Mouse (Mus musculus): ENCODE results near the gene Cdipt.
A peak's percentile ranks its signal among the peaks of the same experiment; 100 is the strongest.

Gene Cdipt

DNA sequence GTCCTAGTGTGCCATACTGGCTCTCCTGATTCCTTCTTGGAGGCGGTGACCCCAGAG, at the start of gene Cdipt:
Gene Cdipt, plus strand, starts transcription at position 22 of the 57 bp plus-strand sequence.
- no peak for DNase-seq (ENCODE audit: low read depth)

DNA sequence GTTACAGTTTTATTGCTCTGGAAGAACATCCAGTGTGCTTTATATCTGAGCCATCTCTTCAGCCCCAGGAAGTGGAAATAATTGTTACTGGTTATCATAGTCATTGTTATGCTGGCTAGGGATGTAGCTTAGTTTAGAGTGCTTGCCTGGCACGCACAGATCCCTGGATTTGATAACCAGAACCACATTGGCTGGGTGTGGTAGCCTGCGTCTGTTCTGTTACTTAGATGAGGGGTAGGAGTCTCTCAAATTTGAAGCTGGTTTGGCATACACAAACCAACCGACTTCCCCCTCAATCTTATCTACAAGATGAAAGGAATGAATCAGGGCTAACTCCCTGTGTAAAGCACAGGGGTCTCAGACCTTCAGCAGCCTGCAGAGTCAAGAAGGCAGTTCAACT, 49.4 kb upstream of the Cdipt start:
- peak; percentile 38 for DNase-seq (ENCODE audit: low read depth)

DNA sequence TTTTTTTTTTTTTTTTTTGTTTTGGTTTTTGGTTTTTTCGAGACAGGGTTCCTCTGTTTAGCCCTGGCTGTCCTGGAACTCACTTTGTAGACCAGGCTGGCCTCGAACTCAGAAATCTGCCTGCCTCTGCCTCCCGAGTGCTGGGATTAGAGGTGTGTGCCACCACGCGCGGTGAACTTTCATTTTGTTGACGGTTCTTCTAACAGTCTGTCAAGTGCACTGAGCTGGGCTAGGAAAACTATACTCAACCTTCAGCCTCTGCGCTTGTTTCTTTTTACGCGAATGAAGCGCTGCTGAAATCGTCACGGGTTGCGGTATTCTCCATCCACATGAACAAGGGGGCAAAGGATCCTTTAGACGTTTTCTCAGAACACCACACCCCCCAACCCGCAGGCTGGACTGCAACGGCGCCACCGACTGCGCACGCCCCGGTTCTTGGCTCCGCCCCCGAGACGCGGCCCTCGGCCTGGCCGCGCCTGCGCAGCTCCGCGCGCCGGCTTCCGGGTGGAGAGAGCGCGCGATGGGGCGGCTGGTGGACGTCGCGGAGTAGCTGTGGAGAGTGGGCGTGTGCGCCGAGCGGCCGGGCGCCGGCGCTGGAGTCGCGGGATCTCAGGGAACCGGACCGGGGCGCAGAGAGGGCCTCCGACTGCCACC, 47.2 kb upstream of the Cdipt start, which contains the start of gene Kctd13:
Gene Kctd13, plus strand, starts transcription at position 496 of the 654 bp plus-strand sequence.
- peak; percentile 96 for DNase-seq (ENCODE audit: low read depth)

DNA sequence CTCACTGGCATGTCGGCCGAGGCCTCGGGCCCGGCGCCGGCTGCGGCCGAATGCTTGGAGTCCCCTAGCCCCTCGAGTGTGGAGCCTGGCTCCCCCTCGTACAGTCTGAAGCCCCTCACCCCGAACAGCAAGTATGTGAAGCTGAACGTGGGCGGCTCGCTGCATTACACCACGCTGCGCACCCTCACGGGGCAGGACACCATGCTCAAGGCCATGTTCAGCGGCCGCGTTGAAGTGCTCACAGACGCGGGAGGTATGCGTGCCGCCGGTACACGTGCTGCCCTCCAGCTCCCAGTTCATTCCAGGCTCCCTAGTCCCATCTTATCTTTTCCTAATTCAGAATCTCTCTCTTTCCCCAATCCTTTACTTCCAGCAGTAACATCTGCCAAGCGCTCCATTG, 46.7 kb upstream of the Cdipt start:
- DNase-seq (ENCODE audit: low read depth) = no peak

DNA sequence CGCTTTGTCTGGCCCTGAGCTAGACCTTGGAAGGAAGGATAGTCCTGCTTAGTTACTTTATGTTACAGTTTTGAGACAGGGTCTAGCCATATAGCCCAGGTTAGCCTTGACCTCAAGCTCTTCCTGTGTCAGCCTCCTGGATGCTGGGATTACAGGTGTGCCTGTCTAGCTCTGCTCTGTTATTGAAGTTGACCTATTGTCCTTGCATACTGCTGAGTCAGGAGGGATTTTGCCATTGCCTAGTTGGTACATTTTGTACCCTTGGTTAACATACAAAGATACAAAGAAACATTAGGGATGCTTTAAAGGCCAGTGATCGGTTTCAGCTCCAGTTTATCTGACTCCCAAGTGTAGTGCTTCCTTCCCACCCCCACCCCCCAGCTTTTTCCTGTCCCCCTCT, 43.1 kb upstream of the Cdipt start:
- DNase-seq (ENCODE audit: low read depth) = no peak

DNA sequence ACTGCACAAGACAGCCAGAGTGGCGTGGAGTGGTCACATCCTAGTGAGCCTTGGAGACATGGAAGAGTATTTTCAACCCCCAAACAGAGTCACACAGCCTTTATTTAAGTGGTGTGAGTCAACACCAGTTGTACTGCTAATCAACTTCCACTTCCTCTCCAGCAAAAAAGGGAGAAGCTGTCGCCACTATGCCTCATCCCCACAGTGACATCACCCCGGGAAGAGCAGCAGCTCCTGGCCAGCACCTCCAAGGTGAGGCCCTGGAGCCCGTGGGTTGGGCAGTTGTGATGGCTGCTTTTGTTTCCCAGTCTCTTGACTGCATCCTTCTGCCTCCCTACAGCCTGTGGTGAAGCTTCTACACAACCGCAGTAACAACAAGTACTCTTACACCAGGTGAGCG, 34.5 kb upstream of the Cdipt start:
- no peak for DNase-seq (ENCODE audit: low read depth)

DNA sequence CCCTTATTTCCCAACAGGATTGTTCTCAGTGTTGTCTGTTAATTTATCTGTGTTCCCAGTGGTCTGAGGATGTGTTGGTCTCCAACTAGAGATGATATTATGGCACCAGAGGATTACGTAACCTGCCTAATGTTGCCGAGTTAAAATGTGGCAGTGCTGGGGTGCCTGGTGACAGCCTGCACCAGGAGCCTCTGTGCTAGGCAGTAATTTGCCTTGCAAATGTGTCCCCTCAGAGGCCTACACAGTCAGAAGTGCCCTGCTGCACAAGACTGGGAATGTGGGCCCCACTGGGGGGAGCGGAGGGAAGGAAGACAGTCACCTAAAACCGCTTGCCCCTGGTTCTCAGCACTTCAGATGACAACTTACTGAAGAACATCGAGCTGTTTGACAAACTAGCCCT, 33.9 kb upstream of the Cdipt start:
- no peak for DNase-seq (ENCODE audit: low read depth)

DNA sequence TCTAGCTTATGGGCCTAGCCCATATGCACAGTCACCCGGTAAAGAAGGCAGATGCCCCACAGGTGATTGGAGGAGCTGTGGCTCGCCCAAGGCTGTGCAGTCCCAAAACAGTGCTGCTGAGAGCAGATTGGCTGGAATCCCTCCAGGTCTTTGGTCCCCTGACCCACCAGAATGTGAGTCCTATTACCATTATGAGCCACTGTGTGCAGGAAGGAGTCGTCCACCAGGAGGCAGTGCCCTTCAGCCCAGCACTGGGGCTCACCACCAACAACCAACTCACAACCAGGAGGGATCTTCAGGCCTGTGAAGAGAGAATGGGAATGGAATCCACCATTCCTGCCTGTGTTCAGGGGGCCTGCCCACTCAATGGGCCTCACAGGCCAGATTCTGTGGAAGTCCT, 29.2 kb upstream of the Cdipt start:
- DNase-seq (ENCODE audit: low read depth) = peak; percentile 67

DNA sequence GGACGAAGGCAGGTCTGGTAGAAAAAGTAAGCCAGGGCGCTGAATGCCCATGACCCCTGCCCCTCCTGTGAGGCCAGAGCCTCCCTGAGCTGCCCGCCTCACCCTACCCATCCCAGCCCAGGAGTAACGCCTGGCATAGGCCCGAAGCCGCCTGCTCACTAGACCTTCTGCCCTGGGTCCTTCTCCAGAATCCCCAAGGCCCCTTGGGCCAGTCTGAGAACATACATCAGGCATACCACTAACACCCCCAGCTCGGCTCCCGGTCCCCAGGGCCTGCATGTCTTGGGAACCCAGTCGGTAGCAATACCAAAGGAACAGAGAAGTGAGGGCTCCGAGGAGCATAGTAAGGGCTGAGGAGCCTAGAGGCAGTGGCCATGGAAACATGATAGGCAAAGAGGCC, 27.1 kb upstream of the Cdipt start:
- DNase-seq (ENCODE audit: low read depth) = no peak

DNA sequence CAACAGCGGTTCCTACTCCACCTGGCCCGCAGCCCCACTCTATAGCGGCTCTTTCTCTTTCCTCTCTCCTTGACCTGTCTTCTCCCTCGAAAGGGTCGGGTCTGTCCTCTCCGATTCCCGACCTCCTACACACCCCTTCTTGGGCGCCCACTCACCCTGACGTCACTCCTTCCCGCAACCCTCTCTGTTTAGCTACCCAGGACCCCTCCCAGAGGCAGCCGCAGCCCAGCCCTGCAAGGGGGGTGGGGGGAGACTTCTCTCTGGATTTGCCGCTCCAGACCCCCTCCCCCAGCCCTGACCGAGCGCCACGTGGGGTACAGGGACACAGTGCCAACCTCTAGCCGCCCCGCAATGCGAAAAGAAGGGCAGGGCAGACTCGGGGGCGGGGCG, 26.3 kb upstream of the Cdipt start, which contains the start of gene Asphd1:
Gene Asphd1, minus strand, starts transcription at position 180 of the 390 bp plus-strand sequence.
- no peak for DNase-seq (ENCODE audit: low read depth)

DNA sequence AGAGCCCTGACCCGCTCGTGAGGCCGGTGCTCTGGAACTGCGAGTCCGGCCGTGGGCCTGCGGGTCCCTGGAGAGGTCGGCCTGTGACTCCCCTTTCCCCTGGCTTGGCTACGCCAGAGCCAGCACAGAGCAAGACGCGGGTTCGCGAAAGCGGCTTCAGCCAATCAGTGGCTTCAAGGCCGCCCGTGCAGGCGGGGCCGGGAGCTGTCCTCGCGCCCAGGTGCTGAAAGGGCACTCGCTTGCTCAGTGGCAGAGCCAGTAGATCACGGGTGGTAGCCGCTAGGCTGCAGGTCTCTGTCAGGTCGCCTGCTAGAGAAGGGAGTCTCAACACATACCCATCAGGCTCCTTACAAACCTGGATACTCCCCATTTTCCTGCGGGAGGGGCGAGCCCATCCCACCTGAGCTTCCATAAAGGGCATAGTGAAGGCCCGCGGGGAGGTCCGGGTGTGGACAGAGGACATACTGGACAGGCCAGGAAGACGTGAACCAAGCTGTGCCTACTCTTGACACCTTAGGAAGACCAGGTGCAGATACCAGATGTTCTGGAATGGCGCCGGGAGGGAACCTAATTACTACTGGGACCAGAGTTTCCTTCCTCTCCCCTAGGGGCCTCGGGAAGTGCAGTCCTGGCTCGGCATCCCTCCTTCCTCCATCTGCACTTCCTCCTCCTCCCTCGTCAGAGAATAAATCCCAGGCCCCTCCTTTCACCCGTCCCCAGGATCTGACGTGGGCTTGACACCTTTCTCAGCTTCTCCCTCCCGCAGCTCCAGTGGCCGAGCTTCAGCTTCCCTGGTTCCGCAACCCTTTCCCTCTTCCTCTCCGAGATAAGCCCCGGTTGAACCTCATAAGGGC, 25.7 kb upstream of the Cdipt start, which contains the start of gene Sez6l2:
Gene Sez6l2, plus strand, starts transcription at position 771 of the 854 bp plus-strand sequence.
- DNase-seq (ENCODE audit: low read depth) = peak; percentile 91

DNA sequence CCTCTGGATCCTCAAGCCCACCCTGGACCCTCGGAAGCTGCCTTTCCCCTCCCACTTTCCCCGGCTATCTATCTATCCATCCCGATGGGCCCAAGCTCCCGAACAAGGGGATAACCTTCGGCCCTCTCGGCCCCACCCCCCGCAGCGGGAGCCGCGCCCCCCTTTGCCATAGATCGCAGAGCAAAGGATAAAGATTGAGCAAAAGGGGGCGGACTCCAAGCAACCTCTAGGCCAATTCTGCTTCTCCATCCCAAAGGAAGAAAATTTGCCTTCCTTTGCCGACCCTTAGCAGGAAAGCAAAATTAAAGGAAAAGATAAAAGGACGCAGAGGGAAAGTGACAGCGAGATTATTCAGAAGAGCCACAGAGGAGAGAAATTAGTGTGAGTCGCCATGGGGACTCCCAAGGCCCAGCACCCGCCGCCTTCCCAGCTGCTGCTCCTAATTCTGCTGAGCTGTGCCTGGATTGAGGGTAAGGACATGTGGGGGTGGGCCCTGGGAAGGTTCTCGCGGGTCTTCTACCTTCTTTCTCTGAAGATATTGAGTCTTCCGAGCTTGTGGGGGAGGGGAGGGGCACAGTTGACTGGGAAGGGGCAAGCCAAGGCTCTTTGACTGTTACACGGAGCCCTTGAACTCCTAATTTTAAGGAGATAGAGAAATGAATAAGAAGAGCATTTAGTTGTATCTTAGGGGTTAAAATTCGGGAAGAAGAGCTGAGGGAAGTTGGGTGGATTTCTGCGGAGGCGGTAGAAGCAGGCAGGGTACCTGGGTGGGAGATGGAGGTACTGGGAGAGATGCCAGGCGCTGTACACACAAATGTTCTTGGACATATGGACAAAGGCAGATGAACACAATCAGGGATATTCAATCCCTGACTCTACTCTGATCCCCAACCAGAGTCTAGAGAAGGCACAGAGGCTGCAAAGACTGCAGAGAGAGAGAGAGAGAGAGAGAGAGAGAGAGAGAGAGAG, 24.8 kb upstream of the Cdipt start:
- DNase-seq (ENCODE audit: low read depth) = no peak

DNA sequence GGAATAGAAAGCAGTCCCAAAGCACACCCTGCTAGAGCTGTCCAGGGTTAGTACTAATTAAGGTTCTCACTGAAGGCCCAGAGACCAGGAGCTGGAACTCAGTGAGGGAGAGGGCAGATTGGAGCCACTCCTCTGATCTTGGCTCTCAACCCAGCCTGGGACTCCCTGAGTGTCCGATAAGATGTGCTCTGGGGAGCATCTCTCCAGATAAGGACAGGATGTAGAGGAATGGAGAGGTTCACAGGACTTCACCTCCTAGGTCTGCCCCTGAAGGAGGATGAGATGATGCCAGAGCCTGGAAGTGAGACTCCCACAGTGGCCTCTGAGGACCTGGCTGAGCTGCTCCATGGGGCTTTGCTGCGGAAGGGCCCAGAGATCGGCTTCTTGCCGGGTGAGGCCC, 24.0 kb upstream of the Cdipt start:
- no peak for DNase-seq (ENCODE audit: low read depth)

DNA sequence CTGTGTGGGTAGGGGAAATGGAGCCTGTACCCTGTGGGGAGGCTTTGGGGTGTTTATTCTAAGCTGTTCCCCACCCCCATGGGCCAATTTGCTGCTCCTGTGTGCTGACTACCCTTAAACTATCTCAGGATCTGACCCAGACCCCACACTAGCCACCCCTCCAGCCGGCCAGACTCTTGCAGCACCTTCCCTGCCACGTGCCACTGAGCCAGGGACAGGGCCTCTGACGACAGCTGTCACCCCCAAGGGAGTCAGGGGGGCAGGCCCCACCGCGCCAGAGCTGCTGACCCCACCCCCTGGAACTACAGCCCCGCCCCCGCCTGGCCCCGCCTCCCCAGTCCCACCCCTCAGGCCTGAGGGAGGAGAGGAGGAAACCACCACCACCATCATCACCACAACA, 23.1 kb upstream of the Cdipt start:
- peak; percentile 36 for DNase-seq (ENCODE audit: low read depth)

DNA sequence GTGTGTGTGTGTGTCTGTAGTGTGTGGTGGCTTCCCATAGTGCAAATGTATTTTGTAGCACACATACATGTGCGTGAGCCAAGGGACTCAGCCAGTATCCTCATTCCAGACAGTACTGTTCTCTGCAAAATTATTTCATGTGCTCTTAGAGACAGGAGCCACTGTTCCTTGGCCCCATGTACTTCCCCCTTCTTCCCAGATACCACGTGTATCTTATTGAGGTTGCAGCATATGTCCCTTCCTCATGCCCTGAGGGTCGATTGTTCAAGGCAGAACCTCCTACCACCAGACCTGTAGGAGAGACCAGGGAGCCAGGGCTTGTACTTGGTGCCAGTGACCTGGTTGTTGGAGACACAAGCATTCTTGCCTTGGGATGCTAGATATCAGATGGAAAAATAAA, 20.6 kb upstream of the Cdipt start:
- DNase-seq (ENCODE audit: low read depth) = no peak

DNA sequence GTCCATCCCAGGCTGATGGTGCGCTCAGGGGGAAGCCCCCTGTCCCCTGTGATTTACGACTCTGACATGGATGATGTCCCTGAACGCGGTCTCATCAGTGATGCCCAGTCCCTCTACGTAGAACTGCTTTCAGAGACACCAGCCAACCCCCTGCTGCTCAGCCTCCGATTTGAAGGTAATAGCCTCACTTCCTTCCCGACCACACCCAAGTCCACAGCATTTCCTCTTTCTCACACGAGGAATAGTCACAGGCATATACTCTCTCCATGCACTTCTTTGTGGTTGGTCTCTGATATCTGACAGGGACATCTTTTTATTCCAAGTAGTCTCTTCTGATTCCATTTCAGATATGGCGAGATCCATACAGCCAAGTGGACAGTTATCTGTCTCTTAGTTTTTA, 15.9 kb upstream of the Cdipt start:
- no peak for DNase-seq (ENCODE audit: low read depth)

DNA sequence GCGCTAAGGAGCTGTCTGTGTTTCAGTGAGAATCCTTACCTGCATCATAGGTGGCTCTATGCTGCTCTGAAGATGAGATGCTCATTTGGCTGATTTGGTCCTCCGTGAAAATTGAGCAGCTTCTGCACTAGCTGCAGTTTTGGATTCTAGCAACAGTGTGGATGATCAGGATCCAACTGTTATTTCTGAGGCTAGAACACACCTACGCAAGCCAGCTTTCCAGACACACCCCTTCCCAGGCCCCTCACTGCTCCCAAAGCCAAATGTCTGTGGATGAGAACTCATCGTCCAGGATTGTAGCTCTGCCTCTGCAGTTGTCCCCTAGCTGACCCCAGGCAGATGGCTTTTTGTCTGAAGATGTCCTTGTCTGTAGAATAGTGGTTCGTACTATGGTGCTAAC, 14.6 kb upstream of the Cdipt start:
- no peak for DNase-seq (ENCODE audit: low read depth)

DNA sequence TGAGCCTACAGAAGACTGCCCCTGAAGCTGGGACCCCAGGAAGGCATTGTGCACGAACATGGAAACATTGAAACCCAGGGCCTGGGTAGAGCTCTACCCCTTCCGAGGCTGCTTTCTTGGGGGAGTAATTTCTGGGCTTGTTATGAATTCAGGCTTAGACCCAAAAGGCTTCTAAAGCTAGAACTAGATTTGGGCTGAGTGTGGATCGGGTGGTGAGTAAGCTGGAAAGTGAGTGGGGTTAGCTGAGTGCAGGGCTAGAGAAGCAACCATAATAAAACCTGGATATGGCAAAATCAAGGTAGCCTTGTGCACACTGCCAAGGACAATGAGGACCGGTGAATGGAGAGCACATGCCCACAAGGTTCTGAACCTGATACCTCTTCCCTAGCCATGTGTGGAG, 13.7 kb upstream of the Cdipt start:
- no peak for DNase-seq (ENCODE audit: low read depth)

DNA sequence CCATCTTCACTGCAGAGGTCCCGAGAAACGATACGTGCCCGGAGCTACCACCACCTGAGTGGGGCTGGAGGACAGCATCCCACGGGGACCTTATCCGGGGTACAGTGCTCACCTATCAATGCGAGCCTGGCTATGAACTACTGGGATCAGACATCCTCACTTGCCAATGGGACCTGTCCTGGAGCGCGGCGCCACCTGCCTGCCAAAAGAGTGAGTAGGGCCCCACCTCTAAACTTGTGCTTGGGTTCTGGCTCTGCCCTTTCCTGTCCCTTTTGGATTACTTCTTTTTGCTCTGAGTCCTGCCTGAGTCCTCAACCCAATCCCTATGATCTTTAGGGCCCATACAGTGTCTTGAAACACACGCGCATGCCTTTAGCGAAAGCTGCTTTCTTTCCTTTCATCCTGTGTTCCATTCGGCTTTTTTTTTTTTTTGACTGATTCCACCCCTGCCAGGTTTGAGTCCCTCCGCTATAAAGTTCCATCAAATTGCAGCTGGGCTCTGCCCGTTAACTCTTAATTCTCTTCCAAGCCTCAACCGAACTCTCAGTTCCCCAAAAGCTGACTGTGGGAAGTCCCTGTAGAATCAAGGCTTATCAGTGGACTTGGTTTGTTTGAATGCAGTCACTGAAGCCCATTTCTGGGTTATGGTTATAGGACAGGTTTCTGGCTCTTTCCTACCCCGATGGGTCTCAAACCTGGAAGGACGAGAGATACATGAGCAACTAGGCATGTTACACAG, 12.0 kb upstream of the Cdipt start:
- DNase-seq (ENCODE audit: low read depth) = peak; percentile 46

DNA sequence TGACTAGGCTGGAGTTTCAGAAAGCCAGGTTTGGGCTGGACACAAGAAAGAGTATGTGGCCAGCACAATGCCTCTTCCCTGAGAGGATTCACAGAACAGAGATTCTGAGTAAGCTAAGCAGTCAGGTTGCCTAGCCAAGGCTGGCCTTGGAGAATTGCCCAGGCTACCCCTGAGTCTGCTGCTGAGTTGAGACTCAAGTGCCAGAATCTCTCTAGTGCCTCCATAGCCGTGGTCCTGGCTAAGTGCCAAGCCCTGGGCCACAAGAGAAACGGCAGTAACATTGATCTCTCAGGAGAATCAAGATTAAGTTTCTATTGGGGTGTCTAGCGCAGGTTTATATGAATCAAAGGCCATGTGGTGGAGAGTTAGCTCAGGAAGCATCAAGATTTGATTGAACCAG, 10.1 kb upstream of the Cdipt start:
- no peak for DNase-seq (ENCODE audit: low read depth)

DNA sequence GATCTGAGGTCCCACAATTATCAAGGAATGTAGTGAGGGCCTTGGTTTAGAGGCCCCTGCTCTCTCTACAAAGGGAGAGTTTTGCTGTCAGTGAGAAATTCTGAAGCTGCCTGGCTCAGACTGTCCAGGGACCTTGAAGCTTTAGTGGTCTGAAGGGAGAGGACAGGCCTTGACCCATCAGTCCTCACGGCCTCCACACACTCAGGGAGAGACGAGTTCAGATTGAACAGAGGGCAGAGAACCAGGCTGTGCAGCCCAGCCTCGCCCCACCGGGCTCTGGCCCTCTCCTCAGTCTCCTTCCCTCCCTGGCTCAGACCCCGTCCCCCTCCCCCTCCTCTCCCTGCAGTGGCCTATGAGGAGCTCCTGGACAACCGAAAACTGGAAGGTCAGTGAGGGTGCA, 8.4 kb upstream of the Cdipt start:
- no peak for DNase-seq (ENCODE audit: low read depth)

DNA sequence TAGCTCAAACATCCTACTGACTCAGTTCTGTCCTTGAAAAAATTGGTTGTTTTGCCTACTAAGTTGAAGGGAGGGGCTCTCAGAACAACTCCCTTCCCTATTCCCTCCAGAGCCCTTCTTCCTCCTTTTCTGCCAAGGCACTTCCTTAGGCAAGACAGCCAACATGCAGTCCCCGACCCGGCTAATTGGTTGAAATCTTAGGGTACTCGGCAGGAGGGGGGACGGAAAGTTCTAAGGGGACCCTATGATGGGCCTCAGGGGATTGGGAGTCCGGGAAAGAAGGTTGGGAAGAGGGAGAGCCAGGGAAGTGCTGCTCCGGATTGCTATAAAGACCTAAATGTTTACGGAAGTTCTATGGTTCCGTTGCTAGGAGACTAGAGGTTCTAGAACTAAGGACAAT, 221 bp upstream of the Cdipt start:
- no peak for DNase-seq (ENCODE audit: low read depth)

Measured in induced T-regulatory cell, adult 2 months (primary cell).